Mouse (Mus musculus) neutrophil, adult 5-6 weeks (primary cell): ENCODE measurements around the gene Gpr174. TPM values are rescaled to one million over a fixed set of nuclear protein-coding genes. Genes with fewer than 3 reads are reported as not detected.
A peak's percentile ranks its signal among the peaks of the same experiment; 100 is the strongest.
"Not testable (repeated sequence)": the region's sequence is repeated elsewhere in the genome, so short reads cannot be mapped to it uniquely, and the experiment has no call there.

Experiments
- ATAC-seq: fragments of 151-379, 151-347 bp; 2 replicates; pipeline ENCODE4 v1.8.0; 2017; ENCODE audit warnings: mild to moderate bottlenecking, moderate TSS enrichment; ENCODE audit not compliant: insufficient number of reproducible peaks, poor library complexity, low FRiP score, severe bottlenecking; ENCODE audit errors: extremely low read depth
- total RNA-seq: library from RNA; stranded (forward); fragments of 200-1000 nt; gene quantifications from 2 replicates; pipeline ENCODE4 v1.2.3, GENCODE M21; 2017

Gene Gpr174
- 51.8 and 57.1 TPM in 2 replicates for total RNA-seq

DNA sequence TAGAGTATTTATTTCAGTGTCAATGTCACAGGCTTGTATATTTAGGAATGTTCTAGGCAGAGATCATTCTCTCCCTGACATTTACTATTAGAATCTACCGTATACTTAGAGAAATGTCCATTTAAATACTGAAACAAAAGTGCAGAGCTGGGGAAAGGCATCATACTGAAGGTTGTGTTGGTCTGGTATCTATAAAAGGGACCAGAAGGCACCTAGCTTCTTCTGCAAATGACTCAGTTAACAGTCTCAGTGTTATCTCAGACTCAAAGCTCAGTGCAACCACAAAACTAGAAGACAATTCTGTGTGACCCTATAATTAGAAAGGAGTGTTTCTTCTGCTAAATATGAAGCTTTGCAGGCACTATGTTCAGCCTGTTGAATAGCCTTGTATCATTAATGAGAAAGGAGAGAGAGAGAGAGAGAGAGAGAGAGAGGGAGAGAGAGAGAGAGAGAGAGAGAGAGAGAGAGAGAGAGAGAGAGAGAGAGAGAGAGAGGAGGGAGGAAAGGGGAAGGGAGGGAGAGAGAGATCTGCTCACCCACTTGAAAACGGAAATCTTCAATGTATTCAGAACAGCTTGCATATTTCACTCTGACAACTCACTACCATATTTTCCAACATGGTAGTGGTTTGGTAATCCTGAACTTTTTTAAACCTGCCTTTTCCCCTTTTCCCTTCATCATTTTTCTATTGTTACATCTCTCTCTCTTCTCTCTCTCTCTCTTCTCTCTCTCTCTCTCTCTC, at the start of gene Gpr174:
TSS of gene Gpr174 (plus strand) at position 393 of the 742 bp plus-strand sequence.
- 0 out of 2 replicates have a peak, but pooled peaks have one; percentile 19 for ATAC-seq

GRCm38 (mm10) chrX:107217577-107218090, 38.0 kb upstream of the Gpr174 start:
- peak; percentile 69 for ATAC-seq

DNA sequence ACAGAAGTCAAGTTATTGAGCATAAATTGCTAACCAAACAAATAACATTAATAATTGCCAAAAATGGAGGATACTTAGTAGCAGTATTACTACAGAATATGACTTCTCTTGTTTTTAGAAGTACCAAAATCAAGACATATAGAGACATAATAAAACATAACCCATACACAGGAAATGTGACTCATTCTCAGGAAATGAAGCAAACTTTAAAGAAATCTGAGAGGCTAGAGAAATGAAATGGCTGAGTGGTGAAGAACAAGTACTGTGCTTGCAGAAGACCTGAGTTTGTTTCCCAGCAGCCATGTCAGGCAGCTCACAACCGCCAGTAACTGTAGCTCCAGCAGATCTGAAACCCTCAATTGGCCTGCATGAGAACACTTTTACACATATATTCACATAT, 30.8 kb upstream of the Gpr174 start:
- ATAC-seq, result peak; percentile 13; the same call in 1 of the 2 replicates

DNA sequence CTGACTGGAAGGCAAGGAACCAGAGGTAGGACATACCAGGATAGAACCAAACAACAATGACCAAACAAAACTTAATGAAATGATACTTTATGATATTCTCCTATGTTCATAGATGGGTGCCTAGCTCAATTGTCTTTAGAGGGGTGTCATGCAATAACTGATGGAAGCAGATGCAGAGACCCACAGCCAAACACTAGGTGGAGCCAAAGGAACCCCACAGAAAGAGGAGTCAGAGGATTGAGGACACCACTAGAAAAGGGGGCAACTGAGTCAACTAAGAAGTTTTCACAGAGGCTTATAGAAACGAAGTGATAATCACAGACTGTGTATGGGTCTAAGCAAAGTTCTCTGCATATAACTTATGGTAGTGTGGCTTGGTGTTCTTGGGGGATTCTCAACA, 24.5 kb upstream of the Gpr174 start:
- no peak for ATAC-seq

GRCm38 (mm10) chrX:107234655-107235054, 21.0 kb upstream of the Gpr174 start:
- ATAC-seq, result peak; percentile 93

DNA sequence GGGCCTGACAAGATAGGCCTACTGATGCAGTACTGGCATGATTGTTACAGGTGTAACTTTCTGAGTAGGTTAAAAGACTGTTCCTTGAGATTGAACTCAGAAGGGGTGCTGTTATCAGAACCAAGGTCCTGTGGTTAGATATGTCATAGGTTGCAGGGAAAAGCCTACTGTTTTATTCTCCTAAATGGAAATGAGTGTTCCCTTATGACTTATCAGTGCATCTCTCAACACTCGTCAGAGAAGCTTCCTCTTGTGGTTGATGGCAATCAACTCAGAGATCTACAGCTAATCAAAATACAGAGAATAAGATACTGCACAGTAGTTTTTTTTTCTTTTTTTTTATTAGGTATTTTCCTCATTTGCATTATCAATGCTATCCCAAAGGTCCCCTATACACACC, 19.2 kb upstream of the Gpr174 start:
- ATAC-seq, result no peak

DNA sequence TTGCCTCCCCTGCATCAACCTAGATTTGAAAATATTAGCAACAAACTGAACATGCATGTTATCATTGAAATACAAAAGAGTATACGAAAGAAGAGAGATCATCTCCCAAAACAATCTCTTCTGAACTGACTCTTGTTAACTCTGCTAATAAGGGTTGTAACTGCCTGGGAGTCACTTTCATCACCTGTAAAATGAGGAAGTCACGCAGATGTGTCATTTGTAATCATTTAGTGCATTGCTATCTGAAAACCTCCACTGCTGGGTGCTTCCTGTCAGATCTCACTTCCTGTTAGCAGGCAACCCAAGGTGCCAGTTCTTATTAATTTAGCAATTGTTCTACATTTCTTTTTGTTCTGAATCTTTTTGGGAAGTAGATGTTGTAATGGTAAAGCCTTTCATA, 5.3 kb upstream of the Gpr174 start:
- peak; percentile 100 for ATAC-seq

DNA sequence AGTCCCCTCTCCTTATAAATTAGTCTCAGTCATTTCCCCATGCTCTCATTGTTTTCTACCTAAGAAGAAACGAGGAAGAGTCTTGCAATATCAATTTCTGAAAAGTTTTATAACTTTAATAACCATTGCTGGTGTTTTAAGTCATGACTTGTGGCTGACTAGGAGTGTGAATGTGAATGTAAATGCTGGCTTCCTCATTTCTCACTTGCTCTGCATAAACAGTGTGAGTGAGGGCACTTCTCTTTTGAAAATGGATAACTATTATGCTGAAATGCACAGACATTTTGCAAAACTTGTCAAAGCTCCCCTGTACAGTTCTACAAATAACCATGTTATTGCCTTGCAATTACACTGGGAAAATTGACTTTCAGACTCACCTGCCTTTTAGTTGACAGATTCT, 8.9 kb downstream of the Gpr174 start:
- ATAC-seq, result peak; percentile 67; the same call in 1 of the 2 replicates

DNA sequence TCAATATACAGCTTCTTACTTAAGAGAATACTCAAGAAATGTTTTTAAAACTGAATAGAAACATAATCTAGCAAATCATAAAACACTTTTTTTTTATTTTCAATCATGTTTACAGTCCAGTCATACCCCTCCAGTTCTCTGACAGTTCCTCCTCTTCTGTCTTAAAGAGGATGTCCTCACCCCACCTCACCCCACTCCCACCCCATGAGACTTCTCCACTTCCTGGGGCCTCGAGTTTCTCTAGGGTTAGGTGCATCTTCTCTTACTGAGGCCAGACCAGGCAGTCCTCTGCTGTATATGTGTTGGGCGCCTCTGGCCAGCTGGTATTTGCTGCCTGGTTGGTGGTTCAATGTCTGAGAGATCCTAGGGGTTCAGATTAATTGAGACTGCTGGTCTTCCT, 21.9 kb downstream of the Gpr174 start:
- peak; percentile 56; the same call in 1 of the 2 replicates for ATAC-seq

DNA sequence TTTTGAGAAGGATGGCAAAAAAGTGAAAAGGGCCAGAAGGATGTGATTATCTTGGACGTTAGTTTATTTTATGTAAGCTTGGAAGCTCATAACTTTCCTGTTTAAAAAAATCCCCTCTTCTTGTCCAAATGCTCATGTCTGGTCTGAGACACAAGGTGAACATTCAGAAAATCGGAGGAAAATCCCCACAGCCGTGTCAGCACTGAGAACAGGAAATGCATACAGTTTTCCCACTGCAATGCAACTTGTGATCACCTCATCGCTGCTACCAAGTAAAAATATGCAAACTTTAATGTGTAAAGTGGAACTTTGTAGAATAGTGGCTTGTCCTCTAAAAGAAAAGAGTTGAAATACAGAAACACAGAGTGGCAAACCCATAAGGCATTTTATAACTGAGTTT, 28.5 kb downstream of the Gpr174 start:
- no peak for ATAC-seq

GRCm38 (mm10) chrX:107297861-107298260, 42.2 kb downstream of the Gpr174 start:
- ATAC-seq, result not testable (repeated sequence)

- ATAC-seq, result 0 out of 2 replicates have a peak, but pooled peaks have one; percentile 36
These were observed 43.1 kb downstream of the Gpr174 start for GRCm38 (mm10) chrX:107298761-107299160.

DNA sequence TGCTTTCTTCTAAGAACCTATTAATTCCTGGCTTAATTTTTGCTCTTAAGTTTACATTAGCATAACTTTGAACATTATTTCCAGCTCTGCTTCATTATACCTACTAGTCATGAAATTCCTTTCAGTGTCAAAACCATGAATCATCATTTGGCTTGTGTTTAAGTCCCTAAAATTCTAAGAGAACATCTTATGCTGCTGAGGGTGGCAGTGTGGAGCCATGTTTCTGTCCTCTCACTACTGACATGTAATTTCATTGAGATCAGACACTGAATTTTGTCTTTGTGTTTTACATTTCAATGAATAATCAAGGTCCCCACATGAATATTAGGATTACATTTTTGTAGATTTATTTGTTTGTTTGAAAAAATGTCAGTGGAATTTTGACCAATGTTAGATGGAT, 50.8 kb downstream of the Gpr174 start:
- no peak for ATAC-seq

- ATAC-seq, result no peak
These were observed 56.9 kb downstream of the Gpr174 start for GRCm38 (mm10) chrX:107312533-107312932.

DNA sequence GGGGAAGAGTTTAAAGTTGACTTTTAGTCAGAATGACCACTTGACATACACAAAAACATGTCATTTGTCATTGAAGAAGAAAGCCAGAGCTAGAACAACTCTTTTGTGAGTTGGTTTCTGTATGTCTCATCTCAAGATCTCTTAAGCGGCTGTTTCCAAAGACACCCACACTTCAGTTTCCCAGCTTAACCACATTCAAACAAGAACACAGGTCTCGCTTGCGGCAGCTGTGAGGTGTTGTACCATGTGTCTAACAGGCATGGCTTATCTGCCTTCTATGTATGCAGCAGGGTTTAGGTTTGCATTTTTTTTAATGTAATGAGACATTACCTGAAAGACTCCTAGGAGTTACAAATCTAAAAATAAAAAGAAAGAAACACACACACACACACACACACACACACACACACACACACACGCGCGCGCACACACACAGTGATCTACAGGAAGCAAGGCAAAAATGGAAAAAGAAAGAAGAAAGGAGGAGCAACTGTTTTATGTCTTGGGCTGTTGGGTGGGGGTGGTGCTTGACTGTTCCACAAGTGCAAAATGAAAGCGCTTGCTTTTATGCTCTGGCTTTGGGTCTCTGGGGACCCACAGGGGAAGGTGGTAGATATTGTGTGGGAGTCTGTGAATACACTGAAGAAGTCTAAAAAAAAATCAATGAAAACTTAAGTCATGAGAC, 70.2 kb downstream of the Gpr174 start:
- ATAC-seq, result peak; percentile 67

GRCm38 (mm10) chrX:107329849-107330248, 74.2 kb downstream of the Gpr174 start:
- ATAC-seq, result peak; percentile 79

DNA sequence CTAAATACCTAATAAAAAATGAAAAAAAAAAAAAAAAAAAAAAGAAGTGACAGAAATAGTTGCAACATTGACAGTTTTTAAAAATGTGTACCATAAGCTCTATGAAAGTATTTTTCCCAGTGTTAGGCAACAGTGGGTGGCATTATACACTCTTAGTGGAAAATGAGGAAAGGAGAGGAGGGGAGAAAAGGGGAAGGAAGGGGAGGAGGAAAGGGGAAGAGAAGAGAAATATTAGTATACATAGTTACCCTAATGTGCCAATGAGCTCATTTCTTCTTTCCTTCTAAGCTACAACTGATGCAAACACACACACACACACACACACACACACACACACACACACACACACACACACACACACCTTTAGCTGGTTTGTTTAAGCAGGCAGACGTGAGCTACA, 80.9 kb downstream of the Gpr174 start:
- no peak for ATAC-seq

DNA sequence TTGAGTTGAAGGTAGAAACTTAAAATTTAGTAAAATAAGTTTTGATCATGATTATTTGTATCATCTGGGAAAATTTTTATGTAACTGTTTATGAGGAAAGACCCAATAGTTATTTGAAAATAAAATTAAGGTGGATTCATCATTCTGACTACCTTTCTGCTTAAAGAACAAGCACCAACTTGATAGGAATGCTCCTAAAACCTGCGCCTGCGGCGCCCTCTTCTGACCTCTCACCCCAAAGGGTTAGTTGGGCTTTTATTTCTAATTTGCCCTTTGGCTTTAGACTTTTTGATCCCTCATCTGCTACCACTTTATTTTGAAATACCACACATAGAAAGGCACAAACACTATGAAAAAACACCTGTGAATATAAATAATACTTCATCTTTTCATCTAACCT, 86.3 kb downstream of the Gpr174 start:
- ATAC-seq, result peak; percentile 48; the same call in 1 of the 2 replicates
